Mouse (Mus musculus) lung, postnatal 14 days (tissue): ENCODE measurements at regions not wholly inside any gene's neighbourhood (a gene's known extent, or its start where the extent isn't known, plus 50 kb on each side); places are given as distances from the start of the nearest gene placed in this dataset.

ENCODE experiments used
- DNase-seq: peaks from one replicate; pipeline ENCODE4 v3.0.0; 2021

- peak; percentile 83 for DNase-seq
Observed at GRCm38 (mm10) chr1:154120693-154121092, 80.3 kb upstream of the Zfp648 start.

DNA sequence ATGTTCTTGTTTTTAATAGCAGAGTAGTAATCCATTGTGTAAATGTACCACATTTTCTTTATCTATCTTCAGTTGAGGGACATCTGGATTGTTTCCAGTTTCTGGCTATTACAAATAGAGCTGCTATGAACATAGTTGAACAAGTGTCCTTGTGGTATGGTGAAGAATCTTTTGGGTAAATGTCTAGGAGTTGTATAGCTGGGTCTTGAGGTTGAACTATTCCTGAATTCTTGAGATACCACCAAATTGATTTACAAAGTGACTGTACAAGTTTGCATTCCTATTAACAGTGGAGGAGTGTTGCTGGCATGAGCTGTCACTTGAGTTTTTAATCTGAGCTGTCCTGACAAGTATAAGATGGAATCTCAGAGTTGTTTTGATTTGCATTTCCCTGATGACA lies 76.0 kb upstream of the Zfp648 start:
- DNase-seq, result no peak

GRCm38 (mm10) chr1:154126487-154126886 lies 74.5 kb upstream of the Zfp648 start:
- no peak for DNase-seq

DNA sequence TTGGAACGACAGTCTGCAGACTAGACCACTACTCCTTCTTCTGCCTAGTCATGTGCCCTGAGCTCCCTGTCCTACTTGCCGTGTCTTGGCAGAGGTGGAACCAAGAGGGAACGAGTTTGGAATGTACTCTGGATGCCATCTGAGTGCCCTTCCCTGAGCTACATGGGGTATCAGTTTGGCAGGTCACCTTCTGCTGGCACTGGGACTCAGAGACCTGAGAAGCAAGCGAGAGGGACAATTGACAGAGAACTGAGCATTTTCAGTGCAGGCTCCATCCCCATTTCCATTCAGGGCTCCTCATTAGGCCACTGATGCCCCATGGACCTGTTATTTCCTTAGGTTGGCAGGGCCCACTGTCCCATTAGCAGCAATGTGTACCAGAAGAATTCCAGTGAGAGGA lies 61.5 kb upstream of the Zfp648 start:
- DNase-seq, result no peak

GRCm38 (mm10) chr1:154143691-154144090 lies 57.3 kb upstream of the Zfp648 start:
- no peak for DNase-seq

- DNase-seq, result no peak
Observed at GRCm38 (mm10) chr1:154147001-154147571, 53.9 kb upstream of the Zfp648 start.

DNA sequence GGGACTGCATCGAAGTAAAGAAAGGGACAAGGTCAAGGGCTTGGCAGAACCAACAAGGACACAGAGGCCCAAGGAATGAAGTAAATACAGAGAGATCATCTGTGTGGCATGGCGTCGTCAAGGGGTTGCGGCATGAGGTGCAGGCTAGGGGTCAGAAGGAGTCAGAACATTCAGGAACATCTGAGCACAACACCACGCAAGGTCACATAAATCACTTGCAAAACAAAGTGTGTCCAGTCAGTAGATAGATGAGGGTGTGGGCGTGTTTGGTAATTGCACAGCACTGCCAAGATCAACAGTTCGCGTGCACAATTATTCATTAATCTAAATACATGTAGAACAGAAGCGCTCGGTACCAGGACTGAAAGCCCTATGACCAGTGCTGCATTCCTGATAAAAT lies 52.0 kb upstream of the Zfp648 start:
- peak; percentile 12 for DNase-seq

GRCm38 (mm10) chr1:154149431-154150143 lies 51.4 kb upstream of the Zfp648 start:
- no peak for DNase-seq

- DNase-seq, result peak; percentile 78
Observed at GRCm38 (mm10) chr1:154150167-154150851, 50.7 kb upstream of the Zfp648 start.
